Mouse (Mus musculus) limb, embryonic 11.5 days (tissue): ENCODE data around the gene Mlxip. TPM values are rescaled to one million over a fixed set of nuclear protein-coding genes. Genes with fewer than 3 reads are reported as not detected.

ENCODE experiments used
- ATAC-seq: fragments of 200-750 bp; cut with Nextera tagmentation; 2 replicates; pipeline ENCODE4 v1.8.0; 2017; ENCODE audit warnings: low read depth; ENCODE audit not compliant: insufficient number of reproducible peaks, low FRiP score, low TSS enrichment
- DNase-seq: peaks from one replicate; pipeline ENCODE4 v3.0.0-alpha.2; 2015; ENCODE audit warnings: low spot score
- H3K27ac ChIP-seq: fragments of 300-500 bp; sonication (generic); replicated peaks from 2 replicates; pipeline ENCODE4 v1.5.1; 2014; ENCODE audit warnings: low read depth, mild to moderate bottlenecking, low read length
- H3K27me3 ChIP-seq: fragments of 300-500 bp; sonication (generic); 2 replicates; pipeline ENCODE4 v1.6.1; 2014; ENCODE audit warnings: mild to moderate bottlenecking, low read length, mixed read lengths; ENCODE audit not compliant: control insufficient read depth, insufficient read depth
- H3K36me3 ChIP-seq: fragments of 300-500 bp; sonication (generic); 2 replicates; pipeline ENCODE4 v1.6.1; 2014; ENCODE audit warnings: mild to moderate bottlenecking, low read length, moderate library complexity, mixed read lengths; ENCODE audit not compliant: control insufficient read depth, insufficient read depth
- H3K4me1 ChIP-seq: fragments of 300-500 bp; sonication (generic); 2 replicates; pipeline ENCODE4 v1.6.1; 2014; ENCODE audit warnings: low read length, mixed read lengths; ENCODE audit not compliant: control insufficient read depth, insufficient read depth
- H3K4me2 ChIP-seq: fragments of 300-500 bp; sonication (generic); 2 replicates; pipeline ENCODE4 v1.6.1; 2014; ENCODE audit warnings: low read depth, mild to moderate bottlenecking, moderate library complexity; ENCODE audit not compliant: severe bottlenecking
- H3K4me3 ChIP-seq: fragments of 300-500 bp; sonication (generic); 2 replicates; pipeline ENCODE4 v1.5.1; 2014; ENCODE audit warnings: low read depth, low read length
- H3K9ac ChIP-seq: fragments of 300-500 bp; sonication (generic); 2 replicates; pipeline ENCODE4 v1.6.1; 2014; ENCODE audit warnings: mild to moderate bottlenecking, low read length
- H3K9me3 ChIP-seq: fragments of 300-500 bp; sonication (generic); 2 replicates; pipeline ENCODE4 v1.6.1; 2016; ENCODE audit warnings: low read length; ENCODE audit not compliant: control insufficient read depth
- WGBS: fragments of 180-500 bp; shearing (Covaris S2); extraction: QIAGEN DNeasy Blood & Tissue Kit; methylation state at CpG from one replicate; pipeline ENCODE4 v1.1.7; 2014; 5-methylcytosine and 5-hydroxymethylcytosine counted together
- polyA plus RNA-seq: library from polyadenylated mRNA; unstranded; fragments of >200 nt; fragmentation: Nextera tagmentation; extraction: Ambion mirVana; gene quantifications from 2 replicates; pipeline ENCODE4 v1.2.1, GENCODE M21; 2014

Mlxip gene
- polyA plus RNA-seq, 1 experiment from 2014 or later, result 19.3 TPM

GRCm38 (mm10) chr5:123489112-123489785 is 94.7 kb downstream of the Mlxip start, which contains the start of the genes Lrrc43 and Il31:
Lrrc43 (plus strand) TSS chr5:123489305.
Il31 (minus strand) TSS chr5:123489489.
- H3K4me3 ChIP-seq, result 0 out of 2 replicates have a peak within 1 kb of the TSS, but pooled peaks have one; percentile 5
- H3K27me3 ChIP-seq, result no peaks in the 10 kb centered on the region
- peaks cover 11% of the 10 kb centered on the region for H3K4me1 ChIP-seq
- no peak within 1 kb of the TSS for H3K27ac ChIP-seq
- H3K9ac ChIP-seq, result no peak within 1 kb of the TSS
- no peaks in the 10 kb centered on the region for H3K9me3 ChIP-seq
- DNase-seq, result peak; percentile 61
- no peaks in the 10 kb centered on the region for H3K36me3 ChIP-seq
- 9% methylated on average over 25 of the region's 25 CpGs for WGBS
- peak; percentile 54; the same call in 1 of the 2 replicates for ATAC-seq
- peak within 1 kb of the TSS; percentile 41 for H3K4me2 ChIP-seq

- H3K9ac ChIP-seq, result no peak overlapping the region
- H3K27me3 ChIP-seq, result no peaks in the 10 kb centered on the region
- no peak overlapping the region for H3K4me2 ChIP-seq
- H3K36me3 ChIP-seq, result no peaks in the 10 kb centered on the region
- ATAC-seq, result no peak
- peak; percentile 42 for DNase-seq
- no peak overlapping the region for H3K27ac ChIP-seq
- no peaks in the 10 kb centered on the region for H3K9me3 ChIP-seq
- H3K4me3 ChIP-seq, result no peak overlapping the region
- H3K4me1 ChIP-seq, result peaks cover 11% of the 10 kb centered on the region
- 32% methylated on average over 9 of the region's 9 CpGs for WGBS
These were observed 95.3 kb downstream of the Mlxip start for GRCm38 (mm10) chr5:123489935-123490334.

GRCm38 (mm10) chr5:123499717-123500116 is 105.1 kb downstream of the Mlxip start:
- WGBS, result 32% methylated on average over 4 of the region's 4 CpGs
- ATAC-seq, result no peak
- H3K36me3 ChIP-seq, result no peaks in the 10 kb centered on the region
- H3K4me2 ChIP-seq, result no peak overlapping the region
- H3K9me3 ChIP-seq, result no peaks in the 10 kb centered on the region
- no peaks in the 10 kb centered on the region for H3K27me3 ChIP-seq
- H3K27ac ChIP-seq, result no peak overlapping the region
- DNase-seq, result no peak
- H3K4me1 ChIP-seq, result peaks cover 5% of the 10 kb centered on the region
- H3K9ac ChIP-seq, result no peak overlapping the region
- no peak overlapping the region for H3K4me3 ChIP-seq

- Histone ChIP-seq H3K4me2 (no peak overlapping the region), H3K4me3 (no peak overlapping the region), H3K27ac (no peak overlapping the region), H3K36me3 (no peaks in the 10 kb centered on the region), H3K9me3 (no peaks in the 10 kb centered on the region), H3K27me3 (no peaks in the 10 kb centered on the region), H3K9ac (no peak overlapping the region), H3K4me1 (no peaks in the 10 kb centered on the region; the same call in 1 of the 2 replicates)
- WGBS, result 82% methylated on average over 4 of the region's 4 CpGs
- ATAC-seq (no peak), DNase-seq (no peak)
These were observed 107.4 kb downstream of the Mlxip start for GRCm38 (mm10) chr5:123501973-123502372.

Other genes with a start within 250 kb of the Mlxip start
- 82.6 and 85.8 TPM in 2 replicates for gene Psmd9, start 225.4 kb upstream of the Mlxip start, polyA plus RNA-seq
- gene Hpd, start 212.1 kb upstream of the Mlxip start, polyA plus RNA-seq, result not detected in 2 replicates
- 0.13 and 0.28 TPM in 2 replicates for gene Wdr66, start 142.7 kb upstream of the Mlxip start, polyA plus RNA-seq
- gene Bcl7a, start 51.0 kb upstream of the Mlxip start, polyA plus RNA-seq, result 44.4 and 45.2 TPM in 2 replicates
- not detected in 2 replicates for gene Lrrc43, start 94.5 kb downstream of the Mlxip start, polyA plus RNA-seq
- gene Il31, start 94.7 kb downstream of the Mlxip start, polyA plus RNA-seq, result not detected in 2 replicates
- gene B3gnt4, start 115.7 kb downstream of the Mlxip start, polyA plus RNA-seq, result 0.23 and 0.60 TPM in 2 replicates
- 120 and 124 TPM in 2 replicates for gene Diablo, start 129.4 kb downstream of the Mlxip start, polyA plus RNA-seq
- gene Gm49027, start 130.7 kb downstream of the Mlxip start, polyA plus RNA-seq, result 0.14 and 0.55 TPM in 2 replicates
- 28.4 and 29.0 TPM in 2 replicates for gene Vps33a, start 178.2 kb downstream of the Mlxip start, polyA plus RNA-seq